Mouse (Mus musculus) heart, embryonic 12.5 days (tissue): ENCODE measurements around the gene Psmd8. TPM values are rescaled to one million over a fixed set of nuclear protein-coding genes. Genes with fewer than 3 reads are reported as not detected.
"Not testable (repeated sequence)": the region's sequence is repeated elsewhere in the genome, so short reads cannot be mapped to it uniquely, and the experiment has no call there.

Source experiments
- ATAC-seq: fragments of 200-750 bp; cut with Nextera tagmentation; 2 replicates; pipeline ENCODE4 v1.8.0; 2017; ENCODE audit warnings: moderate TSS enrichment, moderate library complexity; ENCODE audit not compliant: insufficient number of reproducible peaks, low FRiP score
- H3K27ac ChIP-seq: fragments of 300-500 bp; sonication (generic); 2 replicates; pipeline ENCODE4 v1.5.1; 2016; ENCODE audit warnings: mild to moderate bottlenecking, moderate library complexity; ENCODE audit not compliant: poor library complexity, severe bottlenecking
- H3K27me3 ChIP-seq: fragments of 300-500 bp; sonication (generic); replicated peaks from 2 replicates; pipeline ENCODE4 v1.6.1; 2016; ENCODE audit warnings: mild to moderate bottlenecking, moderate library complexity
- H3K36me3 ChIP-seq: fragments of 300-500 bp; sonication (generic); 2 replicates; pipeline ENCODE4 v1.6.1; 2016; ENCODE audit warnings: mild to moderate bottlenecking, moderate library complexity
- H3K4me1 ChIP-seq: fragments of 300-500 bp; sonication (generic); replicated peaks from 2 replicates; pipeline ENCODE4 v1.6.1; 2016; ENCODE audit warnings: mild to moderate bottlenecking
- H3K4me2 ChIP-seq: fragments of 300-500 bp; sonication (generic); 2 replicates; pipeline ENCODE4 v1.6.1; 2016; ENCODE audit warnings: mild to moderate bottlenecking, moderate library complexity
- H3K4me3 ChIP-seq: fragments of 300-500 bp; sonication (generic); 2 replicates; pipeline ENCODE4 v1.5.1; 2016; ENCODE audit warnings: mild to moderate bottlenecking
- H3K9ac ChIP-seq: fragments of 300-500 bp; sonication (generic); 2 replicates; pipeline ENCODE4 v1.6.1; 2016; ENCODE audit warnings: mild to moderate bottlenecking, moderate library complexity
- H3K9me3 ChIP-seq: fragments of 300-500 bp; sonication (generic); replicated peaks from 2 replicates; pipeline ENCODE4 v1.6.1; 2016; ENCODE audit warnings: mild to moderate bottlenecking, moderate library complexity
- WGBS: fragments of 180-500 bp; shearing (Covaris S2); methylation state at CpG from one replicate; pipeline ENCODE4 v1.1.7; 2016; 5-methylcytosine and 5-hydroxymethylcytosine counted together
- polyA plus RNA-seq: library from polyadenylated mRNA; unstranded; fragments of >200 nt; fragmentation: Nextera tagmentation; extraction: Ambion mirVana; gene quantifications from 2 replicates; pipeline ENCODE4 v1.2.1, GENCODE M21; 2016

Gene Psmd8
- polyA plus RNA-seq, 1 experiment from 2014 or later, result 221 TPM

DNA sequence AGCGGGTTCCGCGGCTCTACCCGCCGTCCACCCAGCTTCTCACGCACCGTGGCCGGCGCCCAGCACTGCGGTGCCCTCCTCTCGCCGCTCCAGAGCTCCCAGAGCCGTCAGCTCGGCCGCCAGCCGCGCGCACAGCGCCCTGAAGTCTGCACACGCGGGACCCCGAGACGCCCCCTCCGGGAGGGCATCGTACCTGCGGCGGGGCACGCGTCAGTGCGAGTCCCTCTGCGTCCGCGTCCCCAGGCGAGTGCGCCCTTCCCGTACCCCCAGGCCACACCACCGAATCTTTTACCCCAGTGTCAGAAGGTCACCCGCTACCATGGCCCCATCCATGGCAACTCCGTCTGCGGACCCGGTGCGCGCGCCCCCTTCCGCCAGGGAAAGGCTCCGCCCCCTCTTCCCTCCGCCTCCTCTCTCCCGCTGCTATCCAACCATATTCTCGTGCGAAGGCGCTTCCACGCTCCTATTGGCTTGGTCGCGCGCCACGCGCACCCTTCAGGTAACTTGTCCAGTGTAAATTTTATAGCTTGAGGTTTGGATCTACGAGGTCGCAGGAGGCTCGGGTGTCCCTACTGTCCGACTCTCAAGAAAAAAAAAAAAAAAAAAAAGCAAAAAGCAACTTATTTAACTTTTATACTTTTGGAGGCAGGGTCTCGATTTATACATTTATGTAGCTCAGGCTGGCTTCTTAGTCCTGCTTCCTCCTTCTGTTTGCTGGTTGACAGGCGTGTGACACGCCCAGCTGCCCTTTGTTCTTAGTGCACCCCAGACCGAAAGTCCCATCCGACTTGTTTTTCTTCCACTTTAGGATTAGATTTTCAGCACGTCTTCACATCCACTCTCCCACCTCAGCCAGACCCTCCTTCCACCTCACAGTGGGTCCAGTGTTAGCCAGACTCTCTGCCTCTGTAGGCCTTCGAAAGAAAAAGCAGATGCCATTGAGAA is 24.4 kb downstream of the Psmd8 start, which contains the start of gene Fam98c:
Fam98c (minus strand) TSS at position 397 of the 945 bp plus-strand sequence.
- Histone ChIP-seq H3K9me3 (peaks cover 6% of the 10 kb centered on the region; the same call in 1 of the 2 replicates), H3K4me3 (peak within 1 kb of the TSS; percentile 91), H3K27ac (peak within 1 kb of the TSS; percentile 76), H3K4me1 (peaks cover 3% of the 10 kb centered on the region; the same call in 1 of the 2 replicates), H3K36me3 (peaks cover 11% of the 10 kb centered on the region), H3K27me3 (peaks cover 41% of the 10 kb centered on the region), H3K4me2 (peak within 1 kb of the TSS; percentile 97), H3K9ac (peak within 1 kb of the TSS; percentile 88)
- peak; percentile 80 for ATAC-seq
- WGBS, result 4% methylated on average over 60 of the region's 68 CpGs

DNA sequence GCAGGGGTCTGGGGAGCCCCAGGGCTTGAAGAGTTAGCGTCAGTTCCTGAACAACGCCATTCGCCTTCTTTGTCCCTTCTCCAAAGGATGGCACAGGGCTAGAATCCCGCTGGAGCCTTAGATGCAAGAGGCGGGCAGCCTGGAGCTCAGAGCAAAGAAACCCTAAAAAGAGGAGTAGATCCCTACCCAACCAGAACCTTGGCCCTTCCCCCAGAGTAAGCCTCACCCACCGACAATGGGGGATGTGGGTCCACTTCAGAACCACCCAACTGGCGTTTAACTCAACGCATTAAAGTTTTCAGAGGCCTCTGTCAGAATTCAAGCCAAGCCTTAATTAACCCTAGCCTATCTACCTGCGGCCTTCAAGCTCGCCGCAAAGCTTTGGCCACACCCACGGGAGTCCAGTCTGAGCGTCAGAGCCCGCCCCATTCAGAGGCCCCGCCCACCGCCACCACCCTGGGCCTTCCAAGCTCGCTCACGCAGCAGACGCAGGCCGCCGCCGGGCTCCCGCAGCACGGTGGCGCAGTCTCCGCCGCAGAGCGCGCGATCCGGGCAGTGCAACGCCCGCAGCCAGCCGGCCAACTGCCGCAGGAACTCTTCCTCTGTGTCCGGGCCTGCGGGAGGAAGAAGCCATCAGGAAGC is 25.2 kb downstream of the Psmd8 start:
- H3K27me3 ChIP-seq, result peaks cover 34% of the 10 kb centered on the region
- WGBS, result 8% methylated on average over 35 of the region's 37 CpGs
- peak; percentile 88 for ATAC-seq
- H3K4me2 ChIP-seq, result peak overlapping the region; percentile 97
- peaks cover 9% of the 10 kb centered on the region for H3K36me3 ChIP-seq
- peaks cover 6% of the 10 kb centered on the region; the same call in 1 of the 2 replicates for H3K9me3 ChIP-seq
- peak overlapping the region; percentile 88 for H3K9ac ChIP-seq
- peak overlapping the region; percentile 76 for H3K27ac ChIP-seq
- peaks cover 3% of the 10 kb centered on the region; the same call in 1 of the 2 replicates for H3K4me1 ChIP-seq
- peak overlapping the region; percentile 91 for H3K4me3 ChIP-seq

GRCm38 (mm10) chr7:29154018-29154720 is 26.3 kb downstream of the Psmd8 start:
- ATAC-seq, result no peak
- Histone ChIP-seq H3K4me1 (peaks cover 3% of the 10 kb centered on the region; the same call in 1 of the 2 replicates), H3K9me3 (peaks cover 6% of the 10 kb centered on the region; the same call in 1 of the 2 replicates), H3K27ac (no peak overlapping the region), H3K4me2 (no peak overlapping the region), H3K4me3 (no peak overlapping the region), H3K27me3 (peaks cover 30% of the 10 kb centered on the region), H3K9ac (no peak overlapping the region), H3K36me3 (peaks cover 9% of the 10 kb centered on the region)
- WGBS, result 93% methylated on average over 14 of the region's 14 CpGs

DNA sequence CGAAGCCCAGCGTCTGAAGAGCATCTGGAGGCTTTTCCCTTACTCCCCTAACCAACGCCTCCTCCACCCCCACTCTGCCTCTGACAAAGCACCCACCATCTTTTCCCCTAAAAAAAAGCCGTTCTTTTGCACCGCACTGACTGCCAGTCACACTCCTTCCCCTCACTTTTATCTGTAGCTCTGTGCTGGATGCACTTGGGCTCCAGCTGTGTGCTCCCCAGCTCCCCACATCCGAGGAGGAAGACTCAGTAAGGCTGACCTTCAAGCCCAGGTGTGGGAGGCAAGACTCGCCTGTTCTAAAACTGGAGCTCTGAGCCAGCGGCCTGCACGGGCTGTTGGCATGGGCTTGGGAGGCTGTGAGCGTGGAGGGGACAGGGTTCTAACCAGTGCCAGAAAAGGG is 29.0 kb downstream of the Psmd8 start:
- Histone ChIP-seq H3K36me3 (peaks cover 9% of the 10 kb centered on the region), H3K27ac (no peak overlapping the region), H3K9ac (no peak overlapping the region), H3K4me3 (no peak overlapping the region), H3K4me1 (peaks cover 2% of the 10 kb centered on the region; the same call in 1 of the 2 replicates), H3K4me2 (no peak overlapping the region), H3K27me3 (peaks cover 11% of the 10 kb centered on the region; the same call in 1 of the 2 replicates), H3K9me3 (peaks cover 6% of the 10 kb centered on the region; the same call in 1 of the 2 replicates)
- 60% methylated on average over 10 of the region's 10 CpGs for WGBS
- ATAC-seq, result no peak

DNA sequence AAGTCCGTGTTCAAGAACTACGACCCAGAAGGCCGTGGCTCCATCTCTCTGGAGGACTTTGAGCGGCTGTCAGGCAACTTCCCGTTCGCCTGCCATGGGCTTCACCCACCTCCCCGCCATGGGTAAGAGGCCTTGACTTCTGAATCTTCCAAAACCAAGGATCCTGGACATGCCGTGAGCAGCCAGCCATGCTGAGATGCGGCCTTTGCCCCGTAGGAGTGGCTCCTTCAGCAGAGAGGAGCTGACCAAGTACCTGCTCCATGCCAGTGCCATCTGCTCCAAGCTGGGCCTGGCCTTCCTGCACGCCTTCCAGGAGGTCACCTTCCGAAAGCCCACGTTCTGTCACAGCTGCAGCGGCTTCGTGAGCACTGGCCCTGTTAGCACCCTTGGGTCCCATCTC is 31.7 kb downstream of the Psmd8 start:
- Histone ChIP-seq H3K9ac (no peak overlapping the region), H3K9me3 (no peaks in the 10 kb centered on the region), H3K36me3 (peaks cover 3% of the 10 kb centered on the region; the same call in 1 of the 2 replicates), H3K4me2 (no peak overlapping the region), H3K27ac (no peak overlapping the region), H3K4me3 (no peak overlapping the region), H3K27me3 (peaks cover 8% of the 10 kb centered on the region), H3K4me1 (no peaks in the 10 kb centered on the region)
- 88% methylated on average over 15 of the region's 15 CpGs for WGBS
- ATAC-seq, result no peak

DNA sequence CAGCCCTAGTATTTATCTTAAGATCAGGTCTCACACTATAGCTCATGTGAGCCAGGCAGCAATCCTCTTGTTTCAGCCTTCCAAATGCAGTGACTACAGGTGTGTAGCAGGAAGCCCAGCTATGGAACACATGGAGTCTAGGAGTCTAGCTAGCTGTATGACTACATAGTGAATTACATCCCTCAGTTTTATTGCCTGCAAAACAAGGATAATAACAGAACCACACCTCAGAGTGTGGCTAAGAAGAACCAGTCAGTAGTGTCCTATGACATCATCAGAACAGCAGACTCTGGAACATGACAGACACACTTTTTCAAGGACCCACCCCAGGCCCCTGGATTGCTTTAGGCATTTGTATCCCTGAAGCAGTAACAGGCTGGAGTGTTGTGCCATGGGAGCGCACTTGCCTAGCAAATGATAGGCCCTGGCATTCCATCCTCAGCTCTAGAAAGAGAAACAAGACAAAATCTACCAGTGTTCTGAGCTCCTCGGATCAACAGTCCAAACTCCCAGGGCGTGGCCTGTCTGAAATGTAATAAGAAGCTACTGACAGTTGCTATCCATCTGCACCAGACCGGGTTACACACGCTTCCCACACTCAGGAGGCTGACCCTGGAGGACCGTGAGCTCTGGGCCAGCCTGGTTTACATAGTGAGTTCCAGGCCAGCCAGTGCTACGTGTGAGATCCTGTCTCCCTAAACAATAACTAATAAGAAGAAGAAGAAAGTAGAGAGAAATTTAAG is 33.7 kb downstream of the Psmd8 start:
- no peak for ATAC-seq
- Histone ChIP-seq H3K4me1 (no peaks in the 10 kb centered on the region), H3K9me3 (no peaks in the 10 kb centered on the region), H3K27me3 (peaks cover 8% of the 10 kb centered on the region), H3K36me3 (no peaks in the 10 kb centered on the region), H3K4me2 (no peak overlapping the region), H3K27ac (no peak overlapping the region), H3K4me3 (no peak overlapping the region), H3K9ac (no peak overlapping the region)
- WGBS, result 76% methylated on average over 7 of the region's 7 CpGs

- Histone ChIP-seq H3K27ac (no peak overlapping the region), H3K36me3 (no peaks in the 10 kb centered on the region), H3K4me1 (no peaks in the 10 kb centered on the region), H3K27me3 (no peaks in the 10 kb centered on the region; the same call in 1 of the 2 replicates), H3K9me3 (no peaks in the 10 kb centered on the region), H3K4me2 (no peak overlapping the region), H3K4me3 (no peak overlapping the region), H3K9ac (no peak overlapping the region)
- 92% methylated on average over 4 of the region's 4 CpGs for WGBS
- ATAC-seq, result no peak
Measured at GRCm38 (mm10) chr7:29144006-29144405, 36.5 kb downstream of the Psmd8 start.

- no peak for ATAC-seq
- Histone ChIP-seq H3K4me2 (no peak overlapping the region), H3K9me3 (no peaks in the 10 kb centered on the region), H3K27ac (no peak overlapping the region), H3K4me1 (no peaks in the 10 kb centered on the region), H3K9ac (no peak overlapping the region), H3K4me3 (no peak overlapping the region), H3K27me3 (peaks cover 8% of the 10 kb centered on the region), H3K36me3 (no peaks in the 10 kb centered on the region)
- WGBS, result 72% methylated on average over 8 of the region's 8 CpGs
Measured at GRCm38 (mm10) chr7:29141416-29141815, 39.1 kb downstream of the Psmd8 start.

DNA sequence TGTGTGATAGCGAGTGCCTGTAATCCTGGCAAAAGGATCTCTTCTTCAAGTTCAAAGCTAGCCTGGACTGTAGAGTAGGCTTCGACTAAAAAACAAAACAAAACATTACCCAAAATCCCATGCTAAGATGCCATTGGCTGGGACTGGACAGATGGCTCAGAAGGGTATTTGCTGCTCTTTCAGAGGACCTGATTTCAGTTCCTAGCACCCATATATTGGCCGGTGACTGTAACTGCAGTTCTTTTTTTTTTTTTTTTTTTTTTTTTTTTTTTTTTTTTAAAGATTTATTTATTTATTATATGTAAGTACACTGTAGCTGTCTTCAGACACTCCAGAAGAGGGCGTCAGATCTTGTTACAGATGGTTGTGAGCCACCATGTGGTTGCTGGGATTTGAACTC is 41.3 kb downstream of the Psmd8 start:
- WGBS, result 89% methylated on average over 3 of the region's 4 CpGs
- ATAC-seq, H3K36me3 ChIP-seq, H3K27ac ChIP-seq, H3K9me3 ChIP-seq, H3K9ac ChIP-seq, H3K4me1 ChIP-seq, H3K4me3 ChIP-seq, H3K4me2 ChIP-seq: not testable (repeated sequence)
- peaks cover 27% of the 10 kb centered on the region for H3K27me3 ChIP-seq

DNA sequence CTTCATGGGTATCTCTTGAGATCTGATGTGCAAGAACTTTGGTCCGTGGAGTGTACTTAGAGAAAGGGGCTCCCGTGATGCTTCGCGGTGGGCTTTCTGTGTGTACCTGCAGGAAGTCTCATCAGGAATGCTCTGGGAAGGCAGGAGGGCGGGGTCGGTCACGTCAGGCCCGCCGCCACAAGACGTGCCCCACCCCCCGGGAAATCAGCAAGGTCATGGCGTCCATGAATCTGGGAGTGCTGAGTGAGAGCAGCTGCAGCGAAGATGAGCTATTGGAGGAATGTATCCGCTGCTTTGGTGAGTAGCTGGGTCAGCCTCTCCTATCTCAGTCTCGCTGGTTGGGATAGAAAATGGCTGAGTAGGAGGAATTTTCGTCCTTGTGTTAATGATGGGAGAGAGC is 43.1 kb downstream of the Psmd8 start:
- Histone ChIP-seq H3K4me2 (no peak overlapping the region), H3K9me3 (no peaks in the 10 kb centered on the region)

More for the DNA sequence above, 43.1 kb downstream of the Psmd8 start:
- no peak overlapping the region for H3K27ac ChIP-seq
- no peaks in the 10 kb centered on the region for H3K36me3 ChIP-seq
- 26% methylated on average over 16 of the region's 16 CpGs for WGBS
- no peak for ATAC-seq
- H3K27me3 ChIP-seq, result peaks cover 27% of the 10 kb centered on the region
- no peak overlapping the region for H3K4me3 ChIP-seq
- no peak overlapping the region for H3K9ac ChIP-seq
- H3K4me1 ChIP-seq, result peaks cover 9% of the 10 kb centered on the region; the same call in 1 of the 2 replicates
